Mouse (Mus musculus) heart, postnatal 0 days (tissue): ENCODE measurements around the gene Ufd1. TPM values are rescaled to one million over a fixed set of nuclear protein-coding genes. Genes with fewer than 3 reads are reported as not detected.
A peak's percentile ranks its signal among the peaks of the same experiment; 100 is the strongest.

ENCODE experiments used
- ATAC-seq: fragments of 200-750 bp; cut with Nextera tagmentation; 2 replicates; pipeline ENCODE4 v1.8.0; 2017; ENCODE audit warnings: low read depth, moderate number of reproducible peaks, moderate library complexity; ENCODE audit not compliant: insufficient read depth
- DNase-seq: peaks from one replicate; pipeline ENCODE4 v3.0.0-alpha.2; 2016; ENCODE audit warnings: low spot score
- H3K27ac ChIP-seq: fragments of 300-500 bp; sonication (generic); 2 replicates; pipeline ENCODE4 v1.5.1; 2014; ENCODE audit warnings: low read depth, mild to moderate bottlenecking
- H3K27me3 ChIP-seq: fragments of 300-500 bp; sonication (generic); 2 replicates; pipeline ENCODE4 v1.6.1; 2014; ENCODE audit warnings: low read length, mixed read lengths; ENCODE audit not compliant: control insufficient read depth, insufficient read depth
- H3K36me3 ChIP-seq: fragments of 300-500 bp; sonication (generic); replicated peaks from 2 replicates; pipeline ENCODE4 v1.6.1; 2014; ENCODE audit warnings: low read length, mixed read lengths; ENCODE audit not compliant: control insufficient read depth, insufficient read depth
- H3K4me1 ChIP-seq: fragments of 300-500 bp; sonication (generic); 2 replicates; pipeline ENCODE4 v1.6.1; 2014; ENCODE audit warnings: antibody characterized with exemption; ENCODE audit not compliant: control insufficient read depth, insufficient read depth
- H3K4me2 ChIP-seq: fragments of 300-500 bp; sonication (generic); 2 replicates; pipeline ENCODE4 v1.6.1; 2014; ENCODE audit warnings: low read depth, mild to moderate bottlenecking, low read length, moderate library complexity
- H3K4me3 ChIP-seq: fragments of 300-500 bp; sonication (generic); 2 replicates; pipeline ENCODE4 v1.5.1; 2014; ENCODE audit warnings: low read depth, low read length
- H3K9ac ChIP-seq: fragments of 300-500 bp; sonication (generic); replicated peaks from 2 replicates; pipeline ENCODE4 v1.6.1; 2014; ENCODE audit warnings: low read depth, low read length, mixed read lengths
- H3K9me3 ChIP-seq: fragments of 300-500 bp; sonication (generic); replicated peaks from 2 replicates; pipeline ENCODE4 v1.6.1; 2016; ENCODE audit warnings: low read length; ENCODE audit not compliant: control insufficient read depth
- CTCF ChIP-seq: IDR thresholded peaks from 2 replicates; pipeline ENCODE4 v1.5.1; 2016; ENCODE audit warnings: antibody characterized with exemption, control low read depth, low read depth
- EP300 ChIP-seq: IDR thresholded peaks from 2 replicates; pipeline ENCODE4 v1.6.1; 2016; ENCODE audit warnings: antibody characterized with exemption, low read depth
- WGBS: fragments of 180-500 bp; shearing (Covaris S2); extraction: QIAGEN DNeasy Blood & Tissue Kit; methylation state at CpG from one replicate; pipeline ENCODE4 v1.1.7; 2014; 5-methylcytosine and 5-hydroxymethylcytosine counted together
- polyA plus RNA-seq: library from polyadenylated mRNA; unstranded; fragments of >200 nt; fragmentation: Nextera tagmentation; extraction: Ambion mirVana; gene quantifications from 2 replicates; pipeline ENCODE4 v1.2.1, GENCODE M21; 2015
- total RNA-seq: library from RNA; depleted of rRNA; stranded (reverse); fragments of >200 nt; gene quantifications from 2 replicates; pipeline ENCODE4 v1.2.3, GENCODE M21; 2014; ENCODE audit warnings: low replicate concordance; rRNA removed

The Ufd1 gene
- total RNA-seq: 31.5 and 62.7 TPM in 2 replicates
- 70.2 and 74.4 TPM in 2 replicates for polyA plus RNA-seq

DNA sequence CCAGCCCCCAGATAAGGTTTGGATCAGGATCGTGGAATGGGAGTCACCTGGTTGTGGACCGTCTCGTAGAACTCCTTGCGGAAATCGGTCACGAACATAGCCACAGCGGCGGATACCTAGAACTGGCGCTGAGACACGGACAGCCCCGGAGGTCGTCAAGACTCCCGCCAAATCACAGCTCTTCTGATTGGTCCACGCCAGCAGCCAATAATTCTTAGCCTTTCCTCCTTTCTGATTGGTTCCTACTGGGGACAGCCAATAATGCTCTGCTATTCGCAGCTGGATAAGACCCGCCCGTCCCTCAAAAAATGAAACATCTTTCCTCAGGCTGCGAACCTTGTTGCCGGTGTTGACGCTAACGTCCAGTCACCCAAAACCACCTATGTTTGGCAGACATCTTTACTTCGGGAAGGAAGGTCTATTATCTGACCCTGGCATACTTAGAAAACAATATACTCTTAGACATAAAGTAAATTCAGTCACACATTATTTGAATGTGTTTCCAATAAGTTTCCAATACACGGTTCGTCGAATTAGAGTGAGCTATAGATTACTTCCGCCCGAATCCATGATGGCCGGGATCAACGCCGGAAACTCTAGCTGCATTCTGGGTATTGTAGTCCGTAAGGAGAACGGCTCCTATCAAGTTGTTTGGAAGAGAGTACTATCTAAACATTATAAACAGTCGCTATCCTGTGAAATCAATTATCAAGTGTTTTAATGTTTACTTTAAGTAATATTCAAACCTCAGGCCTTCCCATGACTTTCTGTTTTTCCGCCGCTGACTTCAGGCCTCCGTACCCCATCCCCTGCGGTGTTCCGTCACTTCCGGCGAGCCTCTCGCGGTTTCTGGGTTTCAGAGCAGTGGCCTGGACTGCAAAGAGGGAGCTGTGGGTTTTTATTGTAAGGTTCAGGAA, at the start of gene Ufd1, which contains the start of gene Cdc45:
TSS of gene Ufd1 (plus strand) at position 312 of the 917 bp plus-strand sequence.
TSS of gene Cdc45 (minus strand) at position 520 of the 917 bp plus-strand sequence.
- ATAC-seq: peak; percentile 91
- H3K27ac ChIP-seq: peak within 1 kb of the TSS; percentile 83
- H3K4me2 ChIP-seq: peak within 1 kb of the TSS; percentile 92
- H3K27me3 ChIP-seq: no peaks in the 10 kb centered on the region
- 0 out of 2 replicates have a peak, but pooled peaks have one; percentile 70 for TF ChIP-seq EP300
- TF ChIP-seq CTCF: no peak
- peak within 1 kb of the TSS; percentile 71 for H3K4me3 ChIP-seq
- DNase-seq: peak; percentile 98
- H3K9me3 ChIP-seq: no peaks in the 10 kb centered on the region
- peaks cover 49% of the 10 kb centered on the region for H3K36me3 ChIP-seq
- under 1% methylated on average over 42 of the region's 42 CpGs for WGBS
- peaks cover 14% of the 10 kb centered on the region for H3K4me1 ChIP-seq
- H3K9ac ChIP-seq: peak within 1 kb of the TSS; percentile 81

- H3K27me3 ChIP-seq: no peaks in the 10 kb centered on the region
- no peak overlapping the region for H3K4me3 ChIP-seq
- H3K9ac ChIP-seq: no peak overlapping the region
- TF ChIP-seq EP300 (no peak), CTCF (no peak)
- WGBS: 68% methylated on average over 3 of the region's 3 CpGs
- no peak for ATAC-seq
- DNase-seq: no peak
- H3K9me3 ChIP-seq: no peaks in the 10 kb centered on the region
- H3K36me3 ChIP-seq: no peaks in the 10 kb centered on the region
- no peak overlapping the region for H3K27ac ChIP-seq
- H3K4me2 ChIP-seq: no peak overlapping the region
- H3K4me1 ChIP-seq: no peaks in the 10 kb centered on the region
Observed at GRCm38 (mm10) chr16:18762960-18763359, 48.6 kb upstream of the Ufd1 start.

DNA sequence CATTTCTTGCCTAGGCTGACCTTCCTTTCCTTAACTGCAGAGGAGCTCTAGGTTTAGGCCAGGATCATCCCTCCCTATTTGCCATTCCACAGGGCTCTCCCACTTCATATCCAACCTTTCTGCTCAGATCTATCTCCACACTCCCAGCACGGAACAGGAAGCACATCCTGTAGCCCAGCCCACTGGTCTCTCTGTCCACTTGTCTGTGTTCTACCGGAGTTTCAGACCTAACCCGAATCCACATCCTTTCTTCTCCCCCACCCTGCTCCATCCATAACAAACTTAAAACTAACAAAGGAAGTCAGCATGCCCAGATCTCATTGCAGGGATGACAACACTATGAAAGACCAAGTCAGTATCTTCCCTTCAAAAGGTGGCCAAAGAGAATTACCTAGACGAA, 45.2 kb upstream of the Ufd1 start:
- Histone ChIP-seq H3K4me3 (no peak overlapping the region), H3K9me3 (no peaks in the 10 kb centered on the region), H3K4me1 (no peaks in the 10 kb centered on the region), H3K27me3 (no peaks in the 10 kb centered on the region), H3K27ac (no peak overlapping the region), H3K9ac (no peak overlapping the region), H3K4me2 (no peak overlapping the region), H3K36me3 (no peaks in the 10 kb centered on the region)
- ATAC-seq: no peak
- TF ChIP-seq CTCF (no peak), EP300 (no peak)
- WGBS: 49% methylated on average over 4 of the region's 4 CpGs
- DNase-seq: no peak

DNA sequence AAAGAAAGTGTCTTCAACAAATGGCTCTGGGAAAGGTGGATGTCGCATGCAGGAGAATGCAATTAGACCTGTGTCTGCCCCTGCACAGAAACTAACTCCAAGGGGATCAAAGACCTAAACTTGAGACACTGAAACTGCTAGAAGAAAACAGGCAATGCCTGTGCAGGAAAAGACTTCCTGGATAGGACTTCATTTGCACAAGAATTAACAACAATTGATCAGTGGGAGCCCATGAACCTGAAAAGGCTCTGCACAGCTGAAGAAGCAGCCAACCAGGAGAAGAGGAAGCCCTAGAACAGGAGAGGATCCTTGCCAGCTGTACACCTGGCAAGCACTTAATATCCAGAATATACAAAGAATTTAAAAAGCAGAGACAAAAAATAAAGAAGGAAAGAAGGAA, 42.1 kb upstream of the Ufd1 start:
- TF ChIP-seq CTCF (no peak), EP300 (no peak)
- Histone ChIP-seq H3K27ac (no peak overlapping the region), H3K4me1 (no peaks in the 10 kb centered on the region), H3K36me3 (no peaks in the 10 kb centered on the region), H3K4me3 (no peak overlapping the region), H3K9me3 (no peaks in the 10 kb centered on the region), H3K9ac (no peak overlapping the region), H3K4me2 (no peak overlapping the region), H3K27me3 (no peaks in the 10 kb centered on the region)
- 68% methylated on average over 1 of the region's 1 CpGs for WGBS
- DNase-seq: no peak
- ATAC-seq: no peak

DNA sequence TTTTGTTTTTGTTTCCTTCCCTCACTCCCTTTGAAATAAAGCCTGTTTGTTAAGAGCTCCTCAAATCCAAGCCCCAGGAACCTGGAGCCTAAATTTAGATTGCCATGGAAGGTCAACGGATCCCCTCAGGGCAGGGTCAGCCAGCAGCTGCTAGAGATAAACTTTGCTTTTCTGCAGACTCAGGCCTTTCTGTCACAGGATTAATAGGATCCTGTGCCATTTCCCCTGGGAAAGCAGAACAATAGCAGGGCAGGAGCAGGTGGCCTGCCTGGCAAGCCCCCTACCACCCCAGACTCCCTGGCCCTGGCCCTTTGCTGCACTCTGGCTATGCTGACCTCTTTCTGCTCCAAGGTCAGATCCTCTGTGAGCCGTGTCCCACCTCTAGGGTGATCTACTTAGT, 37.6 kb upstream of the Ufd1 start:
- ATAC-seq: no peak
- peak overlapping the region; percentile 46; the same call in 1 of the 2 replicates for H3K27ac ChIP-seq

More for the DNA sequence above, 37.6 kb upstream of the Ufd1 start:
- H3K9me3 ChIP-seq: no peaks in the 10 kb centered on the region
- DNase-seq: no peak
- H3K4me3 ChIP-seq: no peak overlapping the region
- 22% methylated on average over 2 of the region's 2 CpGs for WGBS
- H3K36me3 ChIP-seq: no peaks in the 10 kb centered on the region
- no peak overlapping the region for H3K4me2 ChIP-seq
- H3K4me1 ChIP-seq: no peaks in the 10 kb centered on the region
- H3K9ac ChIP-seq: no peak overlapping the region
- H3K27me3 ChIP-seq: peaks cover 34% of the 10 kb centered on the region
- no peak for TF ChIP-seq CTCF
- TF ChIP-seq EP300: no peak
